Mouse (Mus musculus) embryonic facial prominence, embryonic 14.5 days (tissue): ENCODE measurements at regions not wholly inside any gene's neighbourhood (a gene's known extent, or its start where the extent isn't known, plus 50 kb on each side); places are given as distances from the start of the nearest gene placed in this dataset.
A peak's percentile ranks its signal among the peaks of the same experiment; 100 is the strongest.

Experiments
- ATAC-seq: fragments of 200-750 bp; cut with Nextera tagmentation; 2 replicates; pipeline ENCODE4 v1.8.0; 2017; ENCODE audit warnings: low read depth, moderate number of reproducible peaks, moderate TSS enrichment
- DNase-seq: peaks from one replicate; pipeline ENCODE4 v3.0.0-alpha.2; 2015; ENCODE audit warnings: low spot score
- H3K27ac ChIP-seq: fragments of 300-500 bp; sonication (generic); replicated peaks from 2 replicates; pipeline ENCODE4 v1.5.1; 2014; ENCODE audit warnings: low read depth, mild to moderate bottlenecking, low read length, moderate library complexity
- H3K27me3 ChIP-seq: fragments of 300-500 bp; sonication (generic); replicated peaks from 2 replicates; pipeline ENCODE4 v1.6.1; 2014; ENCODE audit warnings: low read length; ENCODE audit not compliant: control insufficient read depth, insufficient read depth
- H3K36me3 ChIP-seq: fragments of 300-500 bp; sonication (generic); 2 replicates; pipeline ENCODE4 v1.6.1; 2014; ENCODE audit warnings: low read length, mixed read lengths; ENCODE audit not compliant: control insufficient read depth, insufficient read depth
- H3K4me1 ChIP-seq: fragments of 300-500 bp; sonication (generic); 2 replicates; pipeline ENCODE4 v1.6.1; 2014; ENCODE audit warnings: antibody characterized with exemption, low read length; ENCODE audit not compliant: control insufficient read depth, insufficient read depth
- H3K4me2 ChIP-seq: fragments of 300-500 bp; sonication (generic); 2 replicates; pipeline ENCODE4 v1.6.1; 2014; ENCODE audit warnings: low read depth, mild to moderate bottlenecking, low read length, moderate library complexity, mixed read lengths
- H3K4me3 ChIP-seq: fragments of 300-500 bp; sonication (generic); 2 replicates; pipeline ENCODE4 v1.5.1; 2014; ENCODE audit warnings: low read depth, mild to moderate bottlenecking, low read length
- H3K9ac ChIP-seq: fragments of 300-500 bp; sonication (generic); 2 replicates; pipeline ENCODE4 v1.6.1; 2014; ENCODE audit warnings: low read depth, mild to moderate bottlenecking, low read length, moderate library complexity, mixed read lengths
- H3K9me3 ChIP-seq: fragments of 300-500 bp; sonication (generic); 2 replicates; pipeline ENCODE4 v1.6.1; 2016; ENCODE audit warnings: low read length; ENCODE audit not compliant: control insufficient read depth
- WGBS: fragments of 180-500 bp; shearing (Covaris S2); extraction: QIAGEN DNeasy Blood & Tissue Kit; methylation state at CpG from one replicate; pipeline ENCODE4 v1.1.7; 2014; 5-methylcytosine and 5-hydroxymethylcytosine counted together

- no peaks in the 10 kb centered on the region for H3K27me3 ChIP-seq
- H3K4me3 ChIP-seq = no peak overlapping the region
- no peaks in the 10 kb centered on the region for H3K36me3 ChIP-seq
- no peaks in the 10 kb centered on the region for H3K9me3 ChIP-seq
- H3K4me1 ChIP-seq = no peaks in the 10 kb centered on the region
- 83% methylated on average over 2 of the region's 2 CpGs for WGBS
- DNase-seq = peak; percentile 1
- no peak overlapping the region for H3K4me2 ChIP-seq
- H3K9ac ChIP-seq = no peak overlapping the region
- no peak overlapping the region for H3K27ac ChIP-seq
- ATAC-seq = no peak
These were observed 1817.9 kb upstream of the Tmeff2 start for GRCm38 (mm10) chr1:49082555-49082954.

GRCm38 (mm10) chr1:49099573-49099972 lies 1800.9 kb upstream of the Tmeff2 start:
- no peak overlapping the region for H3K4me2 ChIP-seq
- peak; percentile 11 for DNase-seq
- no peaks in the 10 kb centered on the region for H3K9me3 ChIP-seq
- H3K27ac ChIP-seq = no peak overlapping the region
- no peaks in the 10 kb centered on the region for H3K36me3 ChIP-seq
- whole genome bisulfite sequencing = 30% methylated on average over 2 of the region's 2 CpGs
- no peak overlapping the region for H3K9ac ChIP-seq
- H3K27me3 ChIP-seq = no peaks in the 10 kb centered on the region
- H3K4me1 ChIP-seq = no peaks in the 10 kb centered on the region
- no peak for ATAC-seq
- no peak overlapping the region for H3K4me3 ChIP-seq

GRCm38 (mm10) chr1:49109090-49109489 lies 1791.4 kb upstream of the Tmeff2 start:
- H3K4me1 ChIP-seq = no peaks in the 10 kb centered on the region
- WGBS = 53% methylated on average over 2 of the region's 2 CpGs
- H3K36me3 ChIP-seq = no peaks in the 10 kb centered on the region
- H3K9me3 ChIP-seq = no peaks in the 10 kb centered on the region
- H3K27ac ChIP-seq = no peak overlapping the region
- no peak for ATAC-seq
- H3K4me3 ChIP-seq = no peak overlapping the region
- H3K4me2 ChIP-seq = no peak overlapping the region
- no peaks in the 10 kb centered on the region for H3K27me3 ChIP-seq
- H3K9ac ChIP-seq = no peak overlapping the region
- DNase-seq = no peak

- H3K27me3 ChIP-seq = no peaks in the 10 kb centered on the region
- ATAC-seq (no peak), DNase-seq (no peak)
- 84% methylated on average over 1 of the region's 1 CpGs for WGBS
- no peak overlapping the region for H3K9ac ChIP-seq
- H3K9me3 ChIP-seq = no peaks in the 10 kb centered on the region
- no peaks in the 10 kb centered on the region for H3K36me3 ChIP-seq
- no peak overlapping the region for H3K27ac ChIP-seq
- H3K4me2 ChIP-seq = no peak overlapping the region
- H3K4me1 ChIP-seq = no peaks in the 10 kb centered on the region
- no peak overlapping the region for H3K4me3 ChIP-seq
These were observed 1790.9 kb upstream of the Tmeff2 start for GRCm38 (mm10) chr1:49109511-49109910.
